Mouse (Mus musculus): ENCODE data around the gene Rpl32.
A peak's percentile ranks its signal among the peaks of the same experiment; 100 is the strongest.

Gene Rpl32

GRCm38 (mm10) chr6:115767357-115767756 lies 41.2 kb downstream of the Rpl32 start:
- DNase-seq (ENCODE audit: low spot score in 2 of 2): no peak

DNA sequence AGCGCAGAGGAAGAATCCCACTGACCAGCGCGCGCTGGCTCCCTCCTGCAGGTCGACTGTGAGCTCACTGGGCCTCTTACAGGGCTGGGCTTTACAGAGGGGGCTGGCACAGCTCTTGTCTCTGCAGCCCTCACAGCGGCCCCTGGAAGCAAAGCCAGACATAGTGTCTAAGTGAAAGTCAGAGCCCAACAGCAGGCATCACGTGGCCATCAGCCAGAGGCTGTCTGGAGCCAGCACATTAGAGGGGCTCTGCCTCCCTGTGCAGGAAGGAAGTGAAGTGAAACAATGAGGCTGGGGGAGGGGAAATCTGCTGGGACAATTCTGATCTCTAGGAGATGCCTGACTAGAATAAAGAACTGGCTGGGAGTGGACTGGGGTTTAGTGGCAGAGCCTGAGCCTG lies 44.4 kb downstream of the Rpl32 start:
- DNase-seq (ENCODE audit: low spot score in 2 of 2): no peak

- DNase-seq (ENCODE audit: low spot score in 2 of 2): no peak
These were observed 46.4 kb downstream of the Rpl32 start, which contains the start of gene Tmem40 for GRCm38 (mm10) chr6:115761995-115762756. TSS of gene Tmem40 (minus strand) at chr6:115762410.

DNA sequence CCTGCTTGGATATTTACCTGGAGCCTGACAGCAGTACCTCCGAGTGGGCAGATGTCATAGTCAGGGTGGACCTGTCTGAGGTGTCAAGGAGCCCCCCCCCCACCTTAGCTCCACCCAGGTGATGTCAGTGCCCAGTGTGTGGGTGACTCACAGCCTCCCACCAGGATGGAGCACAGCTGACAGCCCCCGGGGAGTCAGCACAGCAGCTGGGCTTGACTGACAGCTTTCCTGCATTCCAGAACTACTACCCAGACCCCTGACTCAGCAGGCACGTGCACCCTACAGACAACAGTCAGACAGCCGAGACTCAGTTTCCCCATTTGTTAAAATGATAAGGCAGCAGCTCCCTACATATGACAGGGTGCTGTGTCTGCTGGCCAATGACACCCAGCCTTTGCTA lies 47.6 kb downstream of the Rpl32 start:
- no peak for DNase-seq (ENCODE audit: low spot score in 2 of 2)

DNA sequence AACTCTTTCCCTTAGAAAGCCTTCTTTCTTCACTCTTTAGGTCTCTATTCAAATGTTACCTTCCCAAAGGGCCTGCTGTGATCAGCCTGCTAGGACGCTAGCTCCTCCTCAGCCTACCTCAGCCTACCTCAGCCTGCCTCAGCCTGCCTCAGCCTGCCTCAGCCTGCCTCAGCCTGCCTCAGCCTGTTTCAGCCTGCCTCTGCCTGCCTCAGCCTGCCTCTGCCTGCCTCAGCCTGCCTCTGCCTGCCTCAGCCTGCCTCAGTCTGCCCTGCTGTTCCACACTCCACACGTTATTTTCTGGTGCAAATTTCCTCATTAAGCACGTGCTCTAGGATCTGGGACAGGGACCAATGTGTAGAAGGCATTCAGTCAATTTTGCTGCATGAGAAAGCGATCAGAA lies 48.4 kb downstream of the Rpl32 start:
- DNase-seq (ENCODE audit: low spot score in 2 of 2): no peak

DNA sequence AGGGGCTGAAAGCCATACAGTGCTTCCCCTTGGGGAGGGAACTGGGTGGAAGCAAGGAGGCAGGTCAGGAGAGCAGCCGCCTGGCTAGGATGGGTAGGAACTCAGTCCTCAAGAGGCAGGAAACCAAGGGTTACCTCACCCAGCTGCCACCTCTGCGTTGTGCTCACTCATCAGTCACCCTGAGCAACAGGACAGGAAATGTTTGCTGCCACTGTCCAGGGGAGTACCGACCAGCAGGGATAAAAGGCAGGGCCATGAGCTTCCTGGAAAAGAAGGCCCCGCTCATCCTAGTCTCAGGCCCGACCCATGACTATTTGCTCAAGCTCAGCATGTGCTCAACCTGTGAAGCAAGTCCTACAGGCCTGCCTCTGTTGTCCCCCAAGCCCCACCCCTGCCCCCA lies 49.1 kb downstream of the Rpl32 start:
- peak in 1 of 2 experiments; percentile 31 for DNase-seq (ENCODE audit: low spot score in 2 of 2)

DNA sequence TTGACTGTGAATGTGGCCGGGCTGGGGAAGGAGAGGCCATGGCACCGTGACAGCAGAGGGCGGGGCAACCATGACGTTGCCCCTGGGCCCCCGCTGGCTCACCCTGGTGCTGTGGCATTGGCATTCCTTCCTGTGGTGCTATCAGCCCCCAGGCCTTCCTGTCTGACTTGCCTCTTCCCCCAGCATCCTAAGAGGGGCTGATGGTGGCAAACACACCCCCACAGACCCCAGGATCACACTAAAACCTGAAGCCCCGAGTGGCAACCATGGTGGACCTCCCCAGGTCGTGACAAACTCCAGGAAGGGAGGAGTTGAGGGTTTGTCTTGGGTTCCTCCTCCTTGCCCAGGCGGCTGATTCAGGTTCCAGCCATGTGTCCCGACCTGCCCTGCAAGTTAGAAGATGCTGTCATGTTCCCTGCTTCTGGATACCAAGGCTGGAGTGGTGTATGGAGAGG lies 49.5 kb downstream of the Rpl32 start:
- DNase-seq (ENCODE audit: low spot score in 2 of 2): peak; percentile 76 to 78

DNA sequence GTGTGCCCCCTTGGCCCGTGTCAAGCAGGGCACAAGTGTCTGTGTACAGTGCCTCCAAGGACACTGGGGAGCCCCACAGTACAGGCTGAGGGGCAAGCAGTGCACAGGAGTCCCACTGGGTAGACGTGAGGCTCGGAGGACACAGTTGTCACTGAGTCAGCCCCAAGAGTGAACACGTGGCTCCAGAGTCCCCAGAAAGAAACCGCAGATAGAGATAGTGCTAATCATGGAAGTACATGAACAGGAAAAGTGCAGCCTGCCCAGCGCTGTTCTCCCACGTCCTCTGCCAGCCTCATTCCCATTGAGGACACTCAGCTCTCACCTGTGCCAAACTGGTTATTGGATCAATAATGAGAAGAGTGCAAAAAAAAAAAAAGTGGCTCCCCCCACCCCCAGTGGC lies 53.0 kb downstream of the Rpl32 start:
- no peak for DNase-seq (ENCODE audit: low spot score in 2 of 2)

Data from urinary bladder, postnatal 36 days (tissue).